Mouse (Mus musculus) hindbrain, embryonic 15.5 days (tissue): ENCODE measurements around the gene Dusp5. TPM values are rescaled to one million over a fixed set of nuclear protein-coding genes. Genes with fewer than 3 reads are reported as not detected.
"Not testable (repeated sequence)": the region's sequence is repeated elsewhere in the genome, so short reads cannot be mapped to it uniquely, and the experiment has no call there.

ENCODE experiments used
- ATAC-seq: fragments of 200-750 bp; cut with Nextera tagmentation; 2 replicates; pipeline ENCODE4 v1.8.0; 2017; ENCODE audit warnings: low read depth, moderate number of reproducible peaks, moderate TSS enrichment; ENCODE audit not compliant: low FRiP score
- H3K27ac ChIP-seq: fragments of 300-500 bp; sonication (generic); replicated peaks from 2 replicates; pipeline ENCODE4 v1.5.1; 2015; ENCODE audit warnings: mild to moderate bottlenecking, inconsistent platforms
- H3K27me3 ChIP-seq: fragments of 300-500 bp; sonication (generic); 2 replicates; pipeline ENCODE4 v1.6.1; 2015; ENCODE audit warnings: control low read depth, inconsistent platforms
- H3K36me3 ChIP-seq: fragments of 300-500 bp; sonication (generic); 2 replicates; pipeline ENCODE4 v1.6.1; 2015; ENCODE audit warnings: control low read depth, inconsistent platforms
- H3K4me1 ChIP-seq: fragments of 300-500 bp; sonication (generic); replicated peaks from 2 replicates; pipeline ENCODE4 v1.6.1; 2015; ENCODE audit warnings: control low read depth, inconsistent platforms
- H3K4me2 ChIP-seq: fragments of 300-500 bp; sonication (generic); 2 replicates; pipeline ENCODE4 v1.6.1; 2015; ENCODE audit warnings: moderate library complexity, mild to moderate bottlenecking, inconsistent platforms
- H3K4me3 ChIP-seq: fragments of 300-500 bp; sonication (generic); 2 replicates; pipeline ENCODE4 v1.5.1; 2015; ENCODE audit warnings: mild to moderate bottlenecking, inconsistent platforms
- H3K9ac ChIP-seq: fragments of 300-500 bp; sonication (generic); 2 replicates; pipeline ENCODE4 v1.6.1; 2015; ENCODE audit warnings: inconsistent platforms
- H3K9me3 ChIP-seq: fragments of 300-500 bp; sonication (generic); 2 replicates; pipeline ENCODE4 v1.6.1; 2016; ENCODE audit warnings: control low read depth, inconsistent platforms
- WGBS: fragments of 180-500 bp; shearing (Covaris S2); methylation state at CpG from one replicate; pipeline ENCODE4 v1.1.7; 2015; 5-methylcytosine and 5-hydroxymethylcytosine counted together
- polyA plus RNA-seq: library from polyadenylated mRNA; unstranded; fragments of >200 nt; fragmentation: Nextera tagmentation; extraction: Ambion mirVana; gene quantifications from 2 replicates; pipeline ENCODE4 v1.2.1, GENCODE M21; 2015

The Dusp5 gene
- polyA plus RNA-seq, 1 experiment from 2014 or later, result 7.7 TPM

- Histone ChIP-seq H3K27ac (no peak overlapping the region), H3K9ac (no peak overlapping the region), H3K27me3 (no peaks in the 10 kb centered on the region), H3K4me3 (no peak overlapping the region), H3K9me3 (no peaks in the 10 kb centered on the region), H3K36me3 (no peaks in the 10 kb centered on the region), H3K4me1 (peaks cover 4% of the 10 kb centered on the region; the same call in 1 of the 2 replicates), H3K4me2 (no peak overlapping the region)
- ATAC-seq, result no peak
- 87% methylated on average over 4 of the region's 4 CpGs for WGBS
These were observed 29.4 kb upstream of the Dusp5 start for GRCm38 (mm10) chr19:53499451-53499940.

GRCm38 (mm10) chr19:53500298-53501006 is 28.5 kb upstream of the Dusp5 start:
- Histone ChIP-seq H3K27me3 (no peaks in the 10 kb centered on the region), H3K36me3 (no peaks in the 10 kb centered on the region), H3K27ac (no peak overlapping the region), H3K9ac (no peak overlapping the region), H3K4me3 (no peak overlapping the region), H3K4me2 (no peak overlapping the region), H3K4me1 (peaks cover 4% of the 10 kb centered on the region; the same call in 1 of the 2 replicates), H3K9me3 (no peaks in the 10 kb centered on the region)
- 66% methylated on average over 25 of the region's 25 CpGs for WGBS
- peak; percentile 63; the same call in 1 of the 2 replicates for ATAC-seq

GRCm38 (mm10) chr19:53501239-53501638 is 27.7 kb upstream of the Dusp5 start:
- H3K4me1 ChIP-seq, H3K4me2 ChIP-seq, H3K36me3 ChIP-seq, H3K4me3 ChIP-seq, H3K27me3 ChIP-seq, ATAC-seq, H3K9me3 ChIP-seq, H3K27ac ChIP-seq, H3K9ac ChIP-seq: not testable (repeated sequence)
- WGBS, result 88% methylated on average over 7 of the region's 7 CpGs

GRCm38 (mm10) chr19:53501765-53502164 is 27.1 kb upstream of the Dusp5 start:
- H3K4me1 ChIP-seq, result peaks cover 4% of the 10 kb centered on the region; the same call in 1 of the 2 replicates
- no peak overlapping the region for H3K4me3 ChIP-seq
- no peak overlapping the region for H3K27ac ChIP-seq
- no peaks in the 10 kb centered on the region for H3K9me3 ChIP-seq
- no peak overlapping the region for H3K4me2 ChIP-seq
- no peak for ATAC-seq
- H3K36me3 ChIP-seq, result no peaks in the 10 kb centered on the region
- no peak overlapping the region for H3K9ac ChIP-seq
- H3K27me3 ChIP-seq, result no peaks in the 10 kb centered on the region
- 98% methylated on average over 2 of the region's 2 CpGs for WGBS

GRCm38 (mm10) chr19:53502891-53503371 is 26.0 kb upstream of the Dusp5 start:
- WGBS, result 41% methylated on average over 9 of the region's 9 CpGs
- peaks cover 4% of the 10 kb centered on the region; the same call in 1 of the 2 replicates for H3K4me1 ChIP-seq
- no peak overlapping the region for H3K27ac ChIP-seq
- no peaks in the 10 kb centered on the region for H3K27me3 ChIP-seq
- peak; percentile 35; the same call in 1 of the 2 replicates for ATAC-seq
- no peak overlapping the region for H3K4me2 ChIP-seq
- no peak overlapping the region for H3K4me3 ChIP-seq
- H3K36me3 ChIP-seq, result no peaks in the 10 kb centered on the region
- H3K9ac ChIP-seq, result no peak overlapping the region
- no peaks in the 10 kb centered on the region for H3K9me3 ChIP-seq

GRCm38 (mm10) chr19:53504181-53504580 is 24.7 kb upstream of the Dusp5 start:
- no peak overlapping the region for H3K9ac ChIP-seq
- WGBS, result 91% methylated on average over 7 of the region's 7 CpGs
- H3K4me2 ChIP-seq, result no peak overlapping the region
- no peaks in the 10 kb centered on the region for H3K27me3 ChIP-seq
- H3K27ac ChIP-seq, result no peak overlapping the region
- H3K4me3 ChIP-seq, result no peak overlapping the region
- H3K4me1 ChIP-seq, result peaks cover 4% of the 10 kb centered on the region; the same call in 1 of the 2 replicates
- H3K9me3 ChIP-seq, result no peaks in the 10 kb centered on the region
- ATAC-seq, result no peak
- H3K36me3 ChIP-seq, result no peaks in the 10 kb centered on the region

GRCm38 (mm10) chr19:53505728-53506127 is 23.2 kb upstream of the Dusp5 start:
- Histone ChIP-seq H3K36me3 (no peaks in the 10 kb centered on the region), H3K27ac (no peak overlapping the region), H3K4me3 (no peak overlapping the region), H3K9me3 (no peaks in the 10 kb centered on the region), H3K9ac (no peak overlapping the region), H3K4me1 (peaks cover 4% of the 10 kb centered on the region; the same call in 1 of the 2 replicates), H3K27me3 (no peaks in the 10 kb centered on the region), H3K4me2 (no peak overlapping the region)
- ATAC-seq, result no peak
- 72% methylated on average over 10 of the region's 10 CpGs for WGBS

- Histone ChIP-seq H3K27me3 (no peaks in the 10 kb centered on the region), H3K4me3 (no peak overlapping the region), H3K9ac (no peak overlapping the region), H3K27ac (no peak overlapping the region), H3K9me3 (no peaks in the 10 kb centered on the region), H3K4me2 (no peak overlapping the region), H3K36me3 (no peaks in the 10 kb centered on the region), H3K4me1 (peaks cover 4% of the 10 kb centered on the region; the same call in 1 of the 2 replicates)
- 64% methylated on average over 8 of the region's 8 CpGs for WGBS
- ATAC-seq, result no peak
These were observed 21.4 kb upstream of the Dusp5 start for GRCm38 (mm10) chr19:53507497-53507896.

- no peak for ATAC-seq
- H3K4me1 ChIP-seq, result no peaks in the 10 kb centered on the region
- H3K36me3 ChIP-seq, result no peaks in the 10 kb centered on the region
- H3K9ac ChIP-seq, result no peak overlapping the region
- no peaks in the 10 kb centered on the region for H3K27me3 ChIP-seq
- no peak overlapping the region for H3K4me2 ChIP-seq
- no peak overlapping the region for H3K27ac ChIP-seq
- no peak overlapping the region for H3K4me3 ChIP-seq
- 77% methylated on average over 13 of the region's 13 CpGs for WGBS
- H3K9me3 ChIP-seq, result no peaks in the 10 kb centered on the region
These were observed 17.5 kb upstream of the Dusp5 start for GRCm38 (mm10) chr19:53511244-53511934.

GRCm38 (mm10) chr19:53517370-53518096 is 11.4 kb upstream of the Dusp5 start:
- Histone ChIP-seq H3K4me2 (no peak overlapping the region), H3K27ac (no peak overlapping the region), H3K4me3 (no peak overlapping the region), H3K9ac (no peak overlapping the region), H3K9me3 (no peaks in the 10 kb centered on the region), H3K36me3 (no peaks in the 10 kb centered on the region), H3K4me1 (no peaks in the 10 kb centered on the region), H3K27me3 (no peaks in the 10 kb centered on the region)
- ATAC-seq, result peak; percentile 69
- 31% methylated on average over 18 of the region's 18 CpGs for WGBS

GRCm38 (mm10) chr19:53519549-53519948 is 9.4 kb upstream of the Dusp5 start:
- 91% methylated on average over 8 of the region's 8 CpGs for WGBS
- no peaks in the 10 kb centered on the region for H3K27me3 ChIP-seq
- H3K4me3 ChIP-seq, result no peak overlapping the region
- H3K27ac ChIP-seq, result no peak overlapping the region
- no peaks in the 10 kb centered on the region for H3K36me3 ChIP-seq
- H3K9me3 ChIP-seq, result no peaks in the 10 kb centered on the region
- no peak for ATAC-seq
- H3K4me1 ChIP-seq, result no peaks in the 10 kb centered on the region
- no peak overlapping the region for H3K9ac ChIP-seq
- no peak overlapping the region for H3K4me2 ChIP-seq

- 90% methylated on average over 10 of the region's 10 CpGs for WGBS
- no peak overlapping the region for H3K4me2 ChIP-seq
- no peaks in the 10 kb centered on the region for H3K9me3 ChIP-seq
- ATAC-seq, result no peak
- H3K4me3 ChIP-seq, result no peak overlapping the region
- H3K4me1 ChIP-seq, result no peaks in the 10 kb centered on the region
- H3K27me3 ChIP-seq, result no peaks in the 10 kb centered on the region
- no peaks in the 10 kb centered on the region for H3K36me3 ChIP-seq
- no peak overlapping the region for H3K9ac ChIP-seq
- no peak overlapping the region for H3K27ac ChIP-seq
These were observed 8.9 kb upstream of the Dusp5 start for GRCm38 (mm10) chr19:53519981-53520380.
